Mouse (Mus musculus) neural tube, embryonic 13.5 days (tissue): ENCODE results near the gene 4930438A08Rik. TPM values are rescaled to one million over a fixed set of nuclear protein-coding genes. Genes with fewer than 3 reads are reported as not detected.

Experiments used
- ATAC-seq: fragments of 200-750 bp; cut with Nextera tagmentation; 2 replicates; pipeline ENCODE4 v1.8.0; 2017; ENCODE audit warnings: low read depth, mild to moderate bottlenecking, moderate TSS enrichment, moderate library complexity
- H3K27ac ChIP-seq: fragments of 300-500 bp; sonication (generic); replicated peaks from 2 replicates; pipeline ENCODE4 v1.5.1; 2015; ENCODE audit warnings: moderate library complexity, mild to moderate bottlenecking, inconsistent platforms
- H3K27me3 ChIP-seq: fragments of 300-500 bp; sonication (generic); 2 replicates; pipeline ENCODE4 v1.6.1; 2015; ENCODE audit warnings: mild to moderate bottlenecking, inconsistent platforms
- H3K36me3 ChIP-seq: fragments of 300-500 bp; sonication (generic); 2 replicates; pipeline ENCODE4 v1.6.1; 2015; ENCODE audit warnings: mild to moderate bottlenecking, inconsistent platforms
- H3K4me1 ChIP-seq: fragments of 300-500 bp; sonication (generic); replicated peaks from 2 replicates; pipeline ENCODE4 v1.6.1; 2015; ENCODE audit warnings: inconsistent platforms
- H3K4me2 ChIP-seq: fragments of 300-500 bp; sonication (generic); 2 replicates; pipeline ENCODE4 v1.6.1; 2015; ENCODE audit warnings: inconsistent platforms, mild to moderate bottlenecking, moderate library complexity
- H3K4me3 ChIP-seq: fragments of 300-500 bp; sonication (generic); 2 replicates; pipeline ENCODE4 v1.5.1; 2015; ENCODE audit warnings: mild to moderate bottlenecking, inconsistent platforms
- H3K9ac ChIP-seq: fragments of 300-500 bp; sonication (generic); 2 replicates; pipeline ENCODE4 v1.6.1; 2015; ENCODE audit warnings: moderate library complexity, mild to moderate bottlenecking, inconsistent platforms
- H3K9me3 ChIP-seq: fragments of 300-500 bp; sonication (generic); 2 replicates; pipeline ENCODE4 v1.6.1; 2016; ENCODE audit warnings: inconsistent platforms
- WGBS: fragments of 180-500 bp; shearing (Covaris S2); methylation state at CpG from one replicate; pipeline ENCODE4 v1.1.7; 2015; 5-methylcytosine and 5-hydroxymethylcytosine counted together
- polyA plus RNA-seq: library from polyadenylated mRNA; unstranded; fragments of >200 nt; fragmentation: Nextera tagmentation; extraction: Ambion mirVana; gene quantifications from 2 replicates; pipeline ENCODE4 v1.2.1, GENCODE M21; 2015

4930438A08Rik gene
- polyA plus RNA-seq, 1 experiment from 2014 or later, result not detected

DNA sequence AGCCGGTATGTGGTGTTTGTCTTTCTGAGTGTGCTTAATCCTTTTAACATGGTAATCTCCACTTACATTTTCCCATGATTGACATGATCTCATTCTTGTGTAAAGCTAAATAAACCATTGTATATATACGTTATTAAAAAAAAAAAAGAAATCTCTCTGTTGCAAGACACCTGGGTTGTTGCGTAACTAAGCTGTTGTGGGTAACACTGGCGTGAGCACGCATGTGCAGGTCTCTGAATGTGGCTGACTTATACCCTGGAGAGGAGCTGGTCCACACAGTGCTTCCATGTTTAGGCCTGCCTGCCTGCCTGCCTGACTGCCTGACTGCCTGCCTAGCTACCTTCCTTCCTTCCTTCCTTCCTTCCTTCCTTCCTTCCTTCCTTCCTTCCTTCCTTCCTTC, 24.0 kb upstream of the 4930438A08Rik start:
- ATAC-seq, result no peak
- no peak overlapping the region for H3K4me2 ChIP-seq
- no peaks in the 10 kb centered on the region for H3K4me1 ChIP-seq
- H3K9me3 ChIP-seq, result no peaks in the 10 kb centered on the region
- H3K27me3 ChIP-seq, result no peaks in the 10 kb centered on the region
- no peak overlapping the region for H3K27ac ChIP-seq
- no peak overlapping the region for H3K9ac ChIP-seq
- no peak overlapping the region for H3K4me3 ChIP-seq
- H3K36me3 ChIP-seq, result no peaks in the 10 kb centered on the region
- WGBS, result 85% methylated on average over 5 of the region's 5 CpGs

DNA sequence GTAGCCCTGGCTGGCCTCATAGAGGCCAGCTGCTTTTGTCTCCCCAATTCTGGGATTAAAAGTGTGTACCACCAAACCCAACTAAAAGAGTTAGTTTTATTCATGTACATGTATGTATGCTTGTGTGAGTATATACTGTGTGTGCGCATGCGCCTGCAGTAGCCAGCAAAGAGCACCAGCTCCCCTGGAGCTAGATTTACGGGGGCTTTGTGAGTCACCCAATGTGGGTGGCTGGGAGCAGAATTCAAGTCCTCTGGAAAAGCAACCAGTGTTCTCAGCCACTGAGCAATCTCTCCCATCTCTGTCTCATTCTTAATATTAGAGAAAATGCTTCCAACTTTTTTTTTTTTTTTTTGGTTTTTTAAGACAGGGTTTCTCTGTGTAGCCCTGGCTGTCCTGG, 20.2 kb upstream of the 4930438A08Rik start:
- no peak for ATAC-seq
- Histone ChIP-seq H3K4me2 (no peak overlapping the region), H3K9ac (no peak overlapping the region), H3K4me1 (no peaks in the 10 kb centered on the region), H3K9me3 (no peaks in the 10 kb centered on the region), H3K27me3 (no peaks in the 10 kb centered on the region), H3K36me3 (no peaks in the 10 kb centered on the region), H3K4me3 (no peak overlapping the region), H3K27ac (no peak overlapping the region)
- WGBS, result 88% methylated on average over 3 of the region's 3 CpGs

DNA sequence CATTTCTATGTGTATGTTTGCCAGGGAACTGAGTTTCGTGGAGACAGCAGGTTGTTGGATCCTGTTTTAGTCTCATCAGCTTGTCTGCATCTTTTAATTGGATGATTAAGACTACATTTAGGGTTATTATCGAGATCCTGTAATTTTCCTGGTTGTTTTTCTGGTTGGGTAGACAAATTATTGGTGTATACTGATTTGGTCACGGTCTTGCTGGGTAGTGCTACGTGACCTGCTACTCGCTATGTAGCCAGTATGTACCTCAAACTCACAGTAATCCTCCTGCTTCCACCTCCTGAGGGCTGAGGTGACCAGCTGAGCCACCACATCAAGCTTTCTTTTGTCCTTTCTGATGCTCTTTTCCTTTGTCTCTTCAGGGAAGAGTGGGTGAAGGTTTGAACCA, 16.8 kb upstream of the 4930438A08Rik start:
- H3K4me3 ChIP-seq, result no peak overlapping the region
- no peaks in the 10 kb centered on the region for H3K4me1 ChIP-seq
- no peaks in the 10 kb centered on the region for H3K9me3 ChIP-seq
- no peak overlapping the region for H3K27ac ChIP-seq
- no peaks in the 10 kb centered on the region for H3K36me3 ChIP-seq
- H3K27me3 ChIP-seq, result no peaks in the 10 kb centered on the region
- H3K9ac ChIP-seq, result no peak overlapping the region
- H3K4me2 ChIP-seq, result no peak overlapping the region
- no peak for ATAC-seq
- WGBS, result 85% methylated on average over 5 of the region's 5 CpGs

DNA sequence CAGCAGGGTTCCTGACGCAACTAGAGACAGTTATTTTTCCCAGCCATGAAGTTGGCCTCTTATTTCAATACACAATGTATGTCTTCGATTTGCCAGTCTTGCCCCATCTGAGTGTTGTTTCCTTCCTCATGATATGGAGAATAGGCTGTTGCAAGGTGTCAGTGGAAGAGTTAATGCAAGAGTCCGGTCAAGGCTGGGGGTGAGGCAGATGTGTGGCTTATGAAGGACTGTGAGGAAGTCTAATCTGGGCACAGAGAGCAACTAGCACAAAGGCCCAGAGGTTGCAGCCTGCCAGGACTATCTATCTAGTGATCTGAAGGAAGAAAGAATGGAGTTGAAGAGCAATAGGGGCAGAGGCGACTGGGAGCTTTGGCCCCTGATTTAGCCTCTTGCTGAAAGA, 14.4 kb upstream of the 4930438A08Rik start:
- Histone ChIP-seq H3K27me3 (no peaks in the 10 kb centered on the region), H3K27ac (no peak overlapping the region), H3K9me3 (no peaks in the 10 kb centered on the region), H3K4me1 (no peaks in the 10 kb centered on the region), H3K4me2 (no peak overlapping the region), H3K4me3 (no peak overlapping the region), H3K36me3 (no peaks in the 10 kb centered on the region), H3K9ac (no peak overlapping the region)
- no peak for ATAC-seq
- 89% methylated on average over 4 of the region's 4 CpGs for WGBS

DNA sequence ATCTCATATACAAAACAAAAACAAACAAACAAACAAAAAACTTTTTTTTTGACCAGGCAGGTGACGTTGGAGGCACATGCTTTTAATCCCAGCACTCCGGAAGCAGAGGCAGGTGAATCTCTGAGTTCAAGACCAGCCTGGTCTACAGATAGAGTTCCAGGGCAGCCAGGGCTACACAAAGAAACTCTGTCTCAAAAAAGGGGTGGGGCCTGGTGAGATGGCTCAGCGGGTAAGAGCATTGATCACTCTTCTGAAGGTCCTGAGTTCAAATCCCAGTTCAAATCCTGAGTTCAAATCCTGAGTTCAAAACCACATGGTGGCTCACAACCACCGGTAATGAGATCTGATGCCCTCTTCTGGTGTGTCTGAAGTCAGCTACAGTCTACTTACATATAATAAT, 12.8 kb upstream of the 4930438A08Rik start:
- no peaks in the 10 kb centered on the region for H3K36me3 ChIP-seq
- no peaks in the 10 kb centered on the region for H3K9me3 ChIP-seq
- no peak overlapping the region for H3K4me3 ChIP-seq
- no peaks in the 10 kb centered on the region for H3K27me3 ChIP-seq
- no peak overlapping the region for H3K4me2 ChIP-seq
- no peak overlapping the region for H3K9ac ChIP-seq
- 86% methylated on average over 4 of the region's 4 CpGs for WGBS
- no peak for ATAC-seq
- H3K27ac ChIP-seq, result no peak overlapping the region
- H3K4me1 ChIP-seq, result no peaks in the 10 kb centered on the region

DNA sequence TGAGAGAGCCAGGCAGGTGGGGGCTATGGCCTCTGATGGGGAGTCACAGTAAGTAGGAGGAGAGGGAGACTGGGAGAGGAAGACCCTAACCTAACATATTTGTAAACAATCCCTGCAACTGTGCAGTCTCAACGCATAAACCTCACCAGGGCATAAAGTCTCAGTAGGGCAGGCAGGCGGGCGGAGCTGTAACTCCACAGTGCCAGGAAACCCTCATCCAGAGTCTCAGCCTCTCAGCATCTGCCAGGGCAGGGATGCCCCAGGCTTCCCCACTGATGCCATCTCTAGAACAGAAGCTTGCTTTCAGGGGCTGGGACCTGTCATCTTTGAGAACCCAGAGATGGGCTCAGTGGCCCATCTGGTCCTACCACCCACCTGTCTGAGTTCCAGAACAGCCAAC, 12.3 kb upstream of the 4930438A08Rik start:
- 88% methylated on average over 3 of the region's 3 CpGs for WGBS
- H3K36me3 ChIP-seq, result no peaks in the 10 kb centered on the region
- no peaks in the 10 kb centered on the region for H3K4me1 ChIP-seq

DNA sequence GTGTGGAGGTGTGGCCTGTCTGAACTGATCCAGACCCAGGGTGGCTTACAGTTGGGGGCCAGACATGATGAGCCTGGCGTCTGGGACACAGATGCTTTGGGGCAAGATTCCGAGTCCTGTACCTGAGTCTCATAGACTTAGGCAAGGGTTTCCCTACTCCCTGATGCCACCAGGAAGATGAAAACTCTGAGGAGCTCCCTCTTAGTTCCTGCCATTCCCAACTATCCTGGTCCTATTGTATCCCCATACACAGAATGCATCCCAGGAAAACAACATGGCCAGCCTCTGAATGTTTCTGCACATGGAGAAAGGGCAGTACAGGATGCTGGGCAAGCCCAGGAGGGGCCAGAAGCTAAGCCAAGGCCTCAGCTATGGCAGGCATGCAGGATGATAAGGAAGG, 11.1 kb upstream of the 4930438A08Rik start:
- H3K4me3 ChIP-seq, result no peak overlapping the region
- H3K36me3 ChIP-seq, result no peaks in the 10 kb centered on the region
- 95% methylated on average over 2 of the region's 2 CpGs for WGBS
- H3K4me1 ChIP-seq, result no peaks in the 10 kb centered on the region
- H3K4me2 ChIP-seq, result no peak overlapping the region
- H3K27ac ChIP-seq, result no peak overlapping the region
- H3K9ac ChIP-seq, result no peak overlapping the region
- no peaks in the 10 kb centered on the region for H3K9me3 ChIP-seq
- no peaks in the 10 kb centered on the region for H3K27me3 ChIP-seq
- no peak for ATAC-seq

More for the DNA sequence above, 12.3 kb upstream of the 4930438A08Rik start:
- no peak overlapping the region for H3K4me2 ChIP-seq
- ATAC-seq, result no peak
- H3K9ac ChIP-seq, result no peak overlapping the region
- H3K27me3 ChIP-seq, result no peaks in the 10 kb centered on the region
- H3K27ac ChIP-seq, result no peak overlapping the region
- H3K4me3 ChIP-seq, result no peak overlapping the region
- H3K9me3 ChIP-seq, result no peaks in the 10 kb centered on the region

DNA sequence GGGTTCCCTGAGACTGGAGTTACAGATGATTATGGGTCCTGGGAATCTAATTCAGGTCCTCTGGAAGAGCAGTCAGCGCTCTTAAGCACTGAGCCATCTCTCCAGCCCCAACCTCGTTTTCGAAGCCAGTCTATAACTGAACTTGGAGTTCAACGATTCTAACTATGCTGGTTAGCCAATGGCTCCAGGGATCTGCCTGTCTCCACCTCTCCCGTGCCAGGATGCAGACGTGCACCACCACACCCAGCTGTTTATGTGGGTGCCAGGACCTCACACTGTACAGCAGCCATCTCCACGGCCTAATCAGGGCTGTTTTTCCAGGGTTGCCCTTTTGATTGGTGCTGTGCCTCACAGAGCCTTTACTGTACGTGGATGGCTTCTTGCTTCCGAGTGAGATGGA, 10.1 kb upstream of the 4930438A08Rik start:
- Histone ChIP-seq H3K4me1 (no peaks in the 10 kb centered on the region), H3K4me2 (no peak overlapping the region), H3K9ac (no peak overlapping the region), H3K27ac (no peak overlapping the region), H3K36me3 (no peaks in the 10 kb centered on the region), H3K9me3 (no peaks in the 10 kb centered on the region), H3K27me3 (no peaks in the 10 kb centered on the region), H3K4me3 (no peak overlapping the region)
- 86% methylated on average over 9 of the region's 9 CpGs for WGBS
- ATAC-seq, result no peak

DNA sequence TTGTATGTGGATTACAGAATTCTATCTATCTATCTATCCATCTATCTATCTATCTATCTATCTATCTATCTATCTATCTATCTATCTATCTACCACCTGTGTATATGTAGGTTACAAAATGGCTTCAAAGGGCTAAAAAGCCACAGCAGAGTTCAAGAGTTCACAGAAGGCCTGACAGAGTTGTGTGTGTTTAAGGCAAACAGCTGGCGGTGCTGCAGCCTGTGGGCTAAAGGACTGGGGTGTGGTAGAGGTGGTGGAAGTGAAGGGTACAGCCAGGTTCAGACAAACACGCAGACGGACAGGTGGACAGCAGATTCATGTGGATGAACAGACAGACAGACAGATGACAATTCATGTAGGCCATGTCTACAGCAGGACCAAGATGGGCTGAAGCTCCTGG, 6.3 kb upstream of the 4930438A08Rik start:
- no peaks in the 10 kb centered on the region for H3K27me3 ChIP-seq
- WGBS, result 81% methylated on average over 3 of the region's 3 CpGs
- no peak overlapping the region for H3K4me2 ChIP-seq
- ATAC-seq, result no peak
- H3K36me3 ChIP-seq, result no peaks in the 10 kb centered on the region
- H3K4me1 ChIP-seq, result no peaks in the 10 kb centered on the region
- no peak overlapping the region for H3K4me3 ChIP-seq
- H3K27ac ChIP-seq, result no peak overlapping the region
- no peak overlapping the region for H3K9ac ChIP-seq
- no peaks in the 10 kb centered on the region for H3K9me3 ChIP-seq

DNA sequence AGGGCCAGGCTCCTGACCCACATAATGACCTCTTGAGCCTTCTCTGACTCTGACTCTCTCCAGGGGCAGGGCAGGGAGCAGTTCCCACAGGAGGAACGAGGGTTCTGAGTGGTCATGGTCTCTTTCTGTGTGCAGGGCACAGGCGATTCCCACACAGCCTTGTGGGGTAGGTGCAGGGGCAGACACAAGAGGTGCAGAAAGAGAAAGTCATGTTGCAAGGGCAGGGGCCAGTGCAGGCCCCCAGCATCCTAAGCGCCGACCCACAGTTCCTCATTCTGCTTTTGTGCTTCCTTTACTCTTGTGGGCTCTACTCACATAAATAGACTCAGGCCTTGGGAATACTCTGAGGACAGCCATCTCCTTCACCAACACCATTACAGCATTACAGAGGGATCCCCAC, 1.2 kb downstream of the 4930438A08Rik start:
- H3K27me3 ChIP-seq, result no peaks in the 10 kb centered on the region
- no peak overlapping the region for H3K4me2 ChIP-seq
- whole genome bisulfite sequencing, result 78% methylated on average over 4 of the region's 4 CpGs
- ATAC-seq, result no peak
- no peaks in the 10 kb centered on the region for H3K4me1 ChIP-seq
- H3K4me3 ChIP-seq, result no peak overlapping the region
- H3K9me3 ChIP-seq, result no peaks in the 10 kb centered on the region
- no peak overlapping the region for H3K9ac ChIP-seq
- no peaks in the 10 kb centered on the region for H3K36me3 ChIP-seq
- no peak overlapping the region for H3K27ac ChIP-seq

DNA sequence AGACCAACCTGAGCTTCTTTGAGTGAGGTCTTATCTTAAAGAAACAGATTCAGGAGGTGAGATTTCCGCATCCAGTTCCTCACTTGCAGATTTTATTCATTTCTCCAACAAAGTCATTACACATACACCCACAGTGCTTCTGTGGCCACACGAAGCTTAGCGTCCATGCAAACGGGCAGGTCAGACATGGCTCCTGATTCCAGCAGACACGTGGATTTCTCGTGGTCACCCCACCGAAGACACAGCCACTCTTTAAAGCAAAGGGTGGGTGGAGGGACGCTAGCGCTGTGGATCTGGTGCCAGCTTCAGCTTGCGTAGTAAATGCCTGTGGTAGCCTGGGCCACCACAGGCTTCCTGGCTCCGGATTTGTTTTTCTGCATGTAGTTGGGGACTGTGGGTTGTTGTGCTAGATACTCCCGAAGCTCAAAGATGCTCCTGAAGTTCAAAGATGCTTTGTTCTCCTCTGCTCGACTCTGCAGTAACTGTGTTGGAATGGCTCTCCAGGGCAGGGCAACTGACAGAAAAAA, 7.4 kb downstream of the 4930438A08Rik start:
- H3K9ac ChIP-seq, result no peak overlapping the region
- no peaks in the 10 kb centered on the region for H3K36me3 ChIP-seq
- no peak overlapping the region for H3K27ac ChIP-seq
- 87% methylated on average over 13 of the region's 13 CpGs for WGBS
- no peak overlapping the region for H3K4me3 ChIP-seq
- H3K4me1 ChIP-seq, result no peaks in the 10 kb centered on the region
- H3K4me2 ChIP-seq, result no peak overlapping the region
- H3K9me3 ChIP-seq, result no peaks in the 10 kb centered on the region
- no peak for ATAC-seq
- peaks cover 4% of the 10 kb centered on the region; the same call in 1 of the 2 replicates for H3K27me3 ChIP-seq

DNA sequence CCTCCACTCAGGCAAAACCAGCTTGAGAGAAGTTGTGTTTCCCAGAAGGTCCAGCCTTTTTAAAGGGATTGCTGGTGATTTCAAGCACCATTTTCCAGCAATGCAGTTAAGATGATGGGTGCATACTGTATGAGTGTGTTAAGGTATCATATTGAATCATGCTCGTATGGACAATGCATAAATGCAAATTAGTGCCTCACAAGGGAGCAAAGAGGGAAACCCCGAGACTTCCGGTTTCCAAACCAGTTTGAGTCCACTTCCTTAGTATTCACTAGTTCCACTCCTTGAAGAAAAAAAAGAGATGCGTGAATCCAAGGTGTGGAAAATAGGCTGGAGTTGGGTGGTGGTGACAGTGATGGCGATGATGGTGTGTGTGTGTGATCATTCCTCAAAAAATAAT, 7.9 kb downstream of the 4930438A08Rik start:
- peaks cover 4% of the 10 kb centered on the region; the same call in 1 of the 2 replicates for H3K27me3 ChIP-seq
- no peak overlapping the region for H3K4me3 ChIP-seq
- ATAC-seq, result no peak
- H3K4me2 ChIP-seq, result no peak overlapping the region
- H3K36me3 ChIP-seq, result no peaks in the 10 kb centered on the region
- H3K9ac ChIP-seq, result no peak overlapping the region
- H3K27ac ChIP-seq, result no peak overlapping the region
- no peaks in the 10 kb centered on the region for H3K4me1 ChIP-seq
- 88% methylated on average over 5 of the region's 5 CpGs for WGBS
- H3K9me3 ChIP-seq, result no peaks in the 10 kb centered on the region

DNA sequence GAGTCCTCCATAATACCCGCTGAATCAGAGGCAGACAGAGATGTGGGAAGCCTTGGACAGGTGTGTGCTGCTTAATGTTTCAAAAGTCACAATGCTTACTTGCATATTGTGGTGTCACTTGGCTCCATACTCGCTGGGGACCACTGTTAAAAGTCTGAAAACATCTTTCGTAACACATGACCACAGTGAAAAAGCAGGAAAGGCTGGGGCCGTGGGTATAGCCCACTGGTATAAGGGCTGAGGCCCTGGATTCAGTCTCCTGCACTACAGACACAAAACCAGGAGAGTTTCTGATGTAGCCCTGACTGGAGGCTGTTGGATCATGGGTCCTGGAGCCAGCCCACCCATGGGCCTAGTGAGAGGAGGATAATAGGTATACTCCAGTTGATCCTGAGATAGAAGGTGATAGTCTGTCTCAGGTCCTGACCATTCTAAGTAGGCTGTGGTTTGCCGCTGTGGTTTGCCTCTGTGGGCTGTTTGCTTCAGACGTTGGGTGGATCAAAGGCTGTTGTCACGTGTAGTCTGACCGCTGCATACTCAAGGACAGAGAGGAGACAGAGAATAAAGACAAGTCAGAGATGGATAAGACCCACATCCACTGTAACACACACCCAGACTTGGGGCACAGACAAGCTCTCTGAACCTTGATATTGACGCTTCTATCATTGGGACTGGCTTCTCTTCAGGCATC, 15.5 kb downstream of the 4930438A08Rik start:
- no peak for ATAC-seq
- WGBS, result 80% methylated on average over 9 of the region's 9 CpGs
- H3K36me3 ChIP-seq, result no peaks in the 10 kb centered on the region

More for the DNA sequence above, 15.5 kb downstream of the 4930438A08Rik start:
- no peak overlapping the region for H3K4me2 ChIP-seq
- no peak overlapping the region for H3K9ac ChIP-seq
- no peak overlapping the region for H3K4me3 ChIP-seq
- H3K27me3 ChIP-seq, result no peaks in the 10 kb centered on the region
- H3K9me3 ChIP-seq, result no peaks in the 10 kb centered on the region
- H3K27ac ChIP-seq, result no peak overlapping the region
- H3K4me1 ChIP-seq, result no peaks in the 10 kb centered on the region
